Mouse (Mus musculus): Measurements from ENCODE around the gene Ptpn14. TPM values are rescaled to one million over a fixed set of nuclear protein-coding genes. Genes with fewer than 3 reads are reported as not detected.

Gene Ptpn14
- polyA plus RNA-seq, 1 experiment = 57.3 TPM

DNA sequence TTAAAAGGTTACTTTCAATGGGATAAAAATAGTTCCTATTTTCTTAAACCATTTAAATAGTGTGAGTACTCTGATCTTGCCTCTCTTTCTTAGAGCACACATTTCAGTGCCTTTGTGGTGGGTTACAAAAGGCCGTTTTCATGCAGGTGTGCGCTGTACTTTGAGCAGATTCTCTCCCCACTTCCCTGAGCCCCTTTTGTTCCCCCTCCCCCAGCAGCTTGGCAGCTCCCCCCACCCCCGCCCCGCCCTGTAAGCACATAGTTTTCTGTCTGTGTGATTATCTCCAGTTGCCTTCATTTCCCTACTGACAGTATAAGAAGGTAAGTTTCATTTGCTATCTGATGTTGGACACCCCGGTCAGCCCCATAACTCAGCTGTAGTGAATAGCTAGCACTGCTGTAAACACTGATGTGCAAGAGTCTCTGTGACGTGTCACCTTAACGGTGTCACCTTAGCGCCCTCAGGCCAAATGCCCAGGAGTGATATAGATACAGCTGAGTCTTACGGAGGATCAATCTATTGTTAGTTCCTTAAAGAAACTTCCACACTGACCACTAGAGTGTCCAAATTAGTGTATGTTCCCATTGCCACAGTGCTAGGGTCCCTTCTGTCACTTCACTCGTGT is 53.8 kb downstream of the Ptpn14 start:
- Histone ChIP-seq H3K4me1 (ENCODE audit: control insufficient read depth, insufficient read depth, low read length) (peaks cover 31% of the 10 kb centered on the region), H3K4me3 (ENCODE audit: insufficient read depth, low read length) (no peak overlapping the region), H3K27ac (ENCODE audit: insufficient read depth, low read length) (no peak overlapping the region)
- TF ChIP-seq CTCF (IDR thresholded peaks at IDR 0.05; ENCODE audit: borderline replicate concordance, insufficient read depth, low read length) (no peak), POLR2A (IDR thresholded peaks at IDR 0.05; ENCODE audit: low read depth, low read length) (no peak)

DNA sequence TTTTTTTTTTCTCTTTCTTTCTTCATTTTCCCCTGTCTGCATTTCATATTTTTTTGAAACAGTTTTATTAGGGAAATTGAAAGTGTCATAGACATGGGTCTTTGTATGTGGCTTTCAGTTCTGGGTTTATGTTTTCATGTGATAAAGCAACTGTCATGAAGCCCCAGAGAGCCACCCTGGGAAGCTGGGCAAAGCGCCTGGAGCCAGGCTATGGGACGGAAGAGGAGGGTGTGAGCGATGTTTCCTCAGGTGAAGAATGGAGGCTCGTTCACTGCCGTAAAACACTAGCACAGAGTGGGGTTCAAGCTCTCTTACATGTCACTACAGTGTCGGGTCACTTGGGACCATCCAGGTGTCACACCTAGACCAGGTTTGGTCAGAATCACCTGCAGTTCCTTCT is 54.6 kb downstream of the Ptpn14 start:
- H3K4me3 ChIP-seq (ENCODE audit: insufficient read depth, low read length) = no peak overlapping the region
- H3K4me1 ChIP-seq (ENCODE audit: control insufficient read depth, insufficient read depth, low read length) = peaks cover 23% of the 10 kb centered on the region
- TF ChIP-seq POLR2A (IDR thresholded peaks at IDR 0.05; ENCODE audit: low read depth, low read length) = no peak
- no peak for TF ChIP-seq CTCF (IDR thresholded peaks at IDR 0.05; ENCODE audit: borderline replicate concordance, insufficient read depth, low read length)
- no peak overlapping the region for H3K27ac ChIP-seq (ENCODE audit: insufficient read depth, low read length)

- H3K4me1 ChIP-seq (ENCODE audit: control insufficient read depth, insufficient read depth, low read length) = peaks cover 11% of the 10 kb centered on the region
- H3K27ac ChIP-seq (ENCODE audit: insufficient read depth, low read length) = no peak overlapping the region
- no peak for TF ChIP-seq POLR2A (IDR thresholded peaks at IDR 0.05; ENCODE audit: low read depth, low read length)
- no peak for TF ChIP-seq CTCF (IDR thresholded peaks at IDR 0.05; ENCODE audit: borderline replicate concordance, insufficient read depth, low read length)
- no peak overlapping the region for H3K4me3 ChIP-seq (ENCODE audit: insufficient read depth, low read length)
Measured at GRCm38 (mm10) chr1:189784503-189784902, 56.4 kb downstream of the Ptpn14 start.

- TF ChIP-seq CTCF (IDR thresholded peaks at IDR 0.05; ENCODE audit: borderline replicate concordance, insufficient read depth, low read length) = no peak
- no peak for TF ChIP-seq POLR2A (IDR thresholded peaks at IDR 0.05; ENCODE audit: low read depth, low read length)
Measured at GRCm38 (mm10) chr1:189786707-189787485, 58.8 kb downstream of the Ptpn14 start.

DNA sequence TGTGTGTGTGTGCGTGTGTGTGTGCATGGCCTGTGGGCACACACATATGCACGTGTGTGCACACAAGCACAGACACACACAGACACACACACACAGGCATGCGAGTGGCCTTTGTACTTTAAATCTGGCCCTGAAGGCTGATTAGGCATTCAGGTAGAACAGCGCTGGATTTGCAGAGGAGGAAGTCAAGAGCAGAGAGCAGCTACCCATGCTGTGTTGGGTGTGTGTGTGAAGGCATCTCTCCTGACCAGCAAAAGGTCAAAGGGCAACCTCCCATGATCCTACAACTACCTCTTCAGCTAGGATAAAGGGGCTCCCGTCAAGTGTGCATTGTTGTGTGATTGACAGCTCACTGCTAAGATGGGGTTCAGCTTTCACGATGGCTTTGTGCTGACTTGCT is 61.5 kb downstream of the Ptpn14 start:
- TF ChIP-seq POLR2A (IDR thresholded peaks at IDR 0.05; ENCODE audit: low read depth, low read length) (no peak), CTCF (IDR thresholded peaks at IDR 0.05; ENCODE audit: borderline replicate concordance, insufficient read depth, low read length) (no peak)
- Histone ChIP-seq H3K4me1 (ENCODE audit: control insufficient read depth, insufficient read depth, low read length) (peaks cover 10% of the 10 kb centered on the region), H3K4me3 (ENCODE audit: insufficient read depth, low read length) (no peak overlapping the region), H3K27ac (ENCODE audit: insufficient read depth, low read length) (no peak overlapping the region)

More at GRCm38 (mm10) chr1:189786707-189787485, 58.8 kb downstream of the Ptpn14 start:
- H3K4me3 ChIP-seq (ENCODE audit: insufficient read depth, low read length) = no peak overlapping the region
- H3K4me1 ChIP-seq (ENCODE audit: control insufficient read depth, insufficient read depth, low read length) = peaks cover 11% of the 10 kb centered on the region
- no peak overlapping the region for H3K27ac ChIP-seq (ENCODE audit: insufficient read depth, low read length)

GRCm38 (mm10) chr1:189790666-189791065 is 62.6 kb downstream of the Ptpn14 start:
- Histone ChIP-seq H3K4me3 (ENCODE audit: insufficient read depth, low read length) (no peak overlapping the region), H3K27ac (ENCODE audit: insufficient read depth, low read length) (no peak overlapping the region), H3K4me1 (ENCODE audit: control insufficient read depth, insufficient read depth, low read length) (peaks cover 3% of the 10 kb centered on the region)
- no peak for TF ChIP-seq POLR2A (IDR thresholded peaks at IDR 0.05; ENCODE audit: low read depth, low read length)
- TF ChIP-seq CTCF (IDR thresholded peaks at IDR 0.05; ENCODE audit: borderline replicate concordance, insufficient read depth, low read length) = no peak

- no peak overlapping the region for H3K27ac ChIP-seq (ENCODE audit: insufficient read depth, low read length)
- H3K4me3 ChIP-seq (ENCODE audit: insufficient read depth, low read length) = no peak overlapping the region
- TF ChIP-seq CTCF (IDR thresholded peaks at IDR 0.05; ENCODE audit: borderline replicate concordance, insufficient read depth, low read length) (no peak), POLR2A (IDR thresholded peaks at IDR 0.05; ENCODE audit: low read depth, low read length) (no peak)
- peaks cover 3% of the 10 kb centered on the region for H3K4me1 ChIP-seq (ENCODE audit: control insufficient read depth, insufficient read depth, low read length)
Measured at GRCm38 (mm10) chr1:189791534-189792217, 63.6 kb downstream of the Ptpn14 start.

DNA sequence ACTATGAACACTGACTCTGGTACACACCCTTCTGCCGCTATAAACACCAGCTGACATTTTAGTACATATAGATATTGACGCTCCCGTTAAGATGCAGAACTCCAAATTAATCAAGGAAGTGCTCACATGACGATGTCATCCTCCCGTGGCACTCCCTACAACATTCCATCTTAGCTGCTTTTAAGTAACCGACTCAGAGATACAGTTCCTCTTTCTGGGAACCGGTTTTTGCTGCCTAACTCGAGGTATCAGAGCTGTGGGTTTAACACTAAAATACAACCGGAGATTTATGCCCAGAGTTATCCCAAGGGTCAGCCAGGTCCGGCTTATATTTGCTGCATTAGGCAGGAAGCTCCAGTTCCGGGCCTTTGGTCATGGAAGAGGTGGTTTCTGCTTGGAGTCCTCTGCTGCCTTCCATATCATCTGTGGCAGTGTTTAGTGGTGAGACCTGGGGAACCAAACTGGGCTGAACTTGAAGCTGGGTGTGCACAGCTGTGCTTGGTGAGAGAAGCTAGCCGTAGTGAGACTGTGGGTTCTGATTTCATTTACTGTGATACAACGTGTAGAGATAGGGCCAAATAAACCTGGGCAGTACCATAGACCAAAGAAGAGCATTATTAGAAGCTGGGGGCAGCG is 64.6 kb downstream of the Ptpn14 start:
- Histone ChIP-seq H3K4me3 (ENCODE audit: insufficient read depth, low read length) (no peak overlapping the region), H3K4me1 (ENCODE audit: control insufficient read depth, insufficient read depth, low read length) (peaks cover 3% of the 10 kb centered on the region), H3K27ac (ENCODE audit: insufficient read depth, low read length) (no peak overlapping the region)
- no peak for TF ChIP-seq CTCF (IDR thresholded peaks at IDR 0.05; ENCODE audit: borderline replicate concordance, insufficient read depth, low read length)

- no peak for TF ChIP-seq POLR2A (IDR thresholded peaks at IDR 0.05; ENCODE audit: low read depth, low read length)
- no peak for TF ChIP-seq CTCF (IDR thresholded peaks at IDR 0.05; ENCODE audit: borderline replicate concordance, insufficient read depth, low read length)
- H3K27ac ChIP-seq (ENCODE audit: insufficient read depth, low read length) = no peak overlapping the region
- H3K4me3 ChIP-seq (ENCODE audit: insufficient read depth, low read length) = no peak overlapping the region
- 0 out of 2 replicates have a peak, but pooled peaks cover 5% of the 10 kb centered on the region for H3K4me1 ChIP-seq (ENCODE audit: control insufficient read depth, insufficient read depth, low read length)
Measured at GRCm38 (mm10) chr1:189798949-189799348, 70.9 kb downstream of the Ptpn14 start.

Data from embryonic fibroblast, embryonic 13.5 days (primary cell).